Mouse (Mus musculus) induced T-regulatory cell, adult 2 months (primary cell): ENCODE measurements around the gene Ccdc6.

Experiments used
- DNase-seq: peaks from one replicate; pipeline ENCODE4 v3.0.0-alpha.2; 2012; ENCODE audit warnings: low read depth

Ccdc6 gene

GRCm38 (mm10) chr10:70095031-70095470 is 1.9 kb upstream of the Ccdc6 start:
- DNase-seq = peak; percentile 79

- DNase-seq = peak; percentile 82
Measured at GRCm38 (mm10) chr10:70095506-70096270, 1.2 kb upstream of the Ccdc6 start.

- DNase-seq = peak; percentile 50
Measured at GRCm38 (mm10) chr10:70097291-70097901, 475 bp downstream of the Ccdc6 start.

- peak; percentile 58 for DNase-seq
Measured at GRCm38 (mm10) chr10:70097911-70098569, 1.1 kb downstream of the Ccdc6 start.

- DNase-seq = no peak
Measured at GRCm38 (mm10) chr10:70098626-70099025, 1.7 kb downstream of the Ccdc6 start.

GRCm38 (mm10) chr10:70099052-70099451 is 2.1 kb downstream of the Ccdc6 start:
- no peak for DNase-seq

GRCm38 (mm10) chr10:70102086-70102485 is 5.2 kb downstream of the Ccdc6 start:
- no peak for DNase-seq

GRCm38 (mm10) chr10:70108016-70108415 is 11.1 kb downstream of the Ccdc6 start:
- no peak for DNase-seq

GRCm38 (mm10) chr10:70109974-70110373 is 13.1 kb downstream of the Ccdc6 start:
- DNase-seq = no peak

GRCm38 (mm10) chr10:70110815-70111214 is 13.9 kb downstream of the Ccdc6 start:
- DNase-seq = no peak

GRCm38 (mm10) chr10:70111643-70112042 is 14.7 kb downstream of the Ccdc6 start:
- DNase-seq = no peak

- DNase-seq = no peak
Measured at GRCm38 (mm10) chr10:70114048-70114635, 17.2 kb downstream of the Ccdc6 start.

- DNase-seq = peak; percentile 70
Measured at GRCm38 (mm10) chr10:70116454-70116853, 19.5 kb downstream of the Ccdc6 start.

GRCm38 (mm10) chr10:70119451-70119850 is 22.5 kb downstream of the Ccdc6 start:
- no peak for DNase-seq

- DNase-seq = no peak
Measured at GRCm38 (mm10) chr10:70119851-70120370, 23.0 kb downstream of the Ccdc6 start.

GRCm38 (mm10) chr10:70120671-70121405 is 23.9 kb downstream of the Ccdc6 start:
- no peak for DNase-seq

- no peak for DNase-seq
Measured at GRCm38 (mm10) chr10:70121406-70121695, 24.4 kb downstream of the Ccdc6 start.

GRCm38 (mm10) chr10:70123454-70123853 is 26.5 kb downstream of the Ccdc6 start:
- DNase-seq = no peak

- DNase-seq = no peak
Measured at GRCm38 (mm10) chr10:70125491-70125890, 28.6 kb downstream of the Ccdc6 start.

- no peak for DNase-seq
Measured at GRCm38 (mm10) chr10:70127273-70127672, 30.4 kb downstream of the Ccdc6 start.

GRCm38 (mm10) chr10:70128408-70128807 is 31.5 kb downstream of the Ccdc6 start:
- DNase-seq = no peak

GRCm38 (mm10) chr10:70132087-70132560 is 35.2 kb downstream of the Ccdc6 start:
- DNase-seq = no peak
